Mouse (Mus musculus) thymus, adult 18-20 months (tissue): Measurements from ENCODE around the gene Unkl.
A peak's percentile ranks its signal among the peaks of the same experiment; 100 is the strongest.
"Not testable (repeated sequence)": the region's sequence is repeated elsewhere in the genome, so short reads cannot be mapped to it uniquely, and the experiment has no call there.

Source experiments
- DNase-seq, 2 experiments: peaks; one replicate each; pipeline ENCODE4 v3.0.0; 2022; ENCODE audit warnings: mixed read lengths in 2 of 2

The Unkl gene

GRCm38 (mm10) chr17:25220746-25221145 lies 32.5 kb downstream of the Unkl start:
- DNase-seq, result no peak

DNA sequence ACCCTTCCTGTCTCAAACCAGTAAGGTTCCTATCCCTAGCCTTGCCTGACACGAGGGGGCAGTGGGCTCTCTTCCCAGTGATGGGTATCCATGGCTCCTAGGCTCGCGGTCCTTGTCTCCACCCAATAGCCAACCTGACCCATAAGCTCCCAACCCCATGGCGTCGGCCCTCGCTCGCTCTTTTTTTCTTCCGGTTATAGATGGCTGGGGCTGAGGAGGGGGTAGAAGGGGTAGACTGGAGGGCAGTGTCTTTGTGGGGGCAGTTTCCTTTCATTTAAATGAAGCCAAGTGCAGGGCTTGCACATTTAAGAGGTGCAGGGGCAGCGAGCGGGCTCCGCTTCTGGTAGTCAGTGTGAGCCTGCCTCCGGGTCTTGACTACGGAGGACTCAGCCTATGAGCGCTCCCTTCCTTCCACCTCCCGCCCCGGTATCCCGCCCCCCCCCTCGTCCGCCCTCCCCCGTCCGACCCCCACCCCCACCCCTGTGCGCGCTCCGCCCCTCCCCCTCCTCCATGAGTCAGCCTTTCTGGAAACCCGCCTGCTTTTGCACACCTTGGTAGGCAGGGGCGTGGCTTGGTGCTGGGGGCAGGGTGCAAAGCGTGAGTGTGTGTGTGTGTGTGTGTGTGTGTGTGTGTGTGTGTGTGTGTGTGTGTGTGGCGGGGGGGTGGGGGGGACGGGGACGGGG lies 33.8 kb downstream of the Unkl start:
- peak; percentile 66 to 76 for DNase-seq

DNA sequence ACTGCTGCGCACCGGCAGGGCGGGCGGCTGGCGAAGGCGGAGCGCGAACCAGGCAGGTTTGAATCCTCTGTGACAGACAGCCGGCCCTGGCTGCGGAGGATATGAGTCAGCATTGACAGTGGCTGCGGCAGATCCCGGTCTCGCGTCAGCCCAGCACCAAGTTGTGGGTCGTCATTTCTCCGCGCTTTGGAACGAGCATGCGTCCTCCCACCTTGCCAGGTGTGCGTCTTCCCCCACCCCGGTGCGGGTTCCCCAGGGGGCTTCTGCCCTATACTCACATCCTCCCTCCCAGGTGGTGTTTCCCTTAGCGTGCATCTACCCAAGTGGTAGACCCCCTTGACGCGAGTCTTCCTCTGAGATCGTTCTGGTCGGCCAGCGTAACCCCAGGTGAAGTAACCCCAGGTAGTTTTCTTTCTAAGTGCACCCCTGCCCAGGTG lies 34.3 kb downstream of the Unkl start:
- DNase-seq, result peak; percentile 49 to 65

DNA sequence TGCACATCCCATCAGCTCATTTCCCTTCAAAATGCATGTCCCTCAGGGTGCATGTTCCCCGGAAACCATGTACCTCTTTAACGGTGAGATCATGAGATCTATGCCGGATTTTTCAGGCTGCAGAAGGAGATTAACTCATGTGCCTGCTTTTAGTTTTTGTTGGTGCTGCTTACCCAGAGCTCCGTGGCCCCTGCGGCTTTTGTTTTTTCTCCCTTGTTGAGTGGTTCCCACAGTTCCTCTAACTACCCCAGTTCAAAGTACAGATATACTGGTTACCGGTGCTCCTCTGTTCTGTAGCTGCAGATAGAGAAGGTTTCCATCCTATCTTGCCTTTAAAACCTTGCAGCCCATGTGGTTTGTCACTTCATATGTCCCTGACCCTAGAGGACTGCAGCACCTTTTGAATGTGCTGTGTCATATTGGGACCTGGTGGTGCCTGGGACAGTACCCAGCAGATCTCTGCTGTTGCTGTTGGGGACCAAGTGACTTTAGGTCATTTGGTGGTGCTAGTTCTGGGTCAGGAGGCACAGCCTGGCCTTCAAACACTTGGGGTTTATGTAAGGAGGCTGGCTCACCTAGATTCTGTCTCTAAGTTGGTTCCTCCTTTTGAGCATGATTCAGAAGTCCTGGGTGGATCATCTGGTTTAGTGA lies 34.9 kb downstream of the Unkl start:
- DNase-seq, result no peak

DNA sequence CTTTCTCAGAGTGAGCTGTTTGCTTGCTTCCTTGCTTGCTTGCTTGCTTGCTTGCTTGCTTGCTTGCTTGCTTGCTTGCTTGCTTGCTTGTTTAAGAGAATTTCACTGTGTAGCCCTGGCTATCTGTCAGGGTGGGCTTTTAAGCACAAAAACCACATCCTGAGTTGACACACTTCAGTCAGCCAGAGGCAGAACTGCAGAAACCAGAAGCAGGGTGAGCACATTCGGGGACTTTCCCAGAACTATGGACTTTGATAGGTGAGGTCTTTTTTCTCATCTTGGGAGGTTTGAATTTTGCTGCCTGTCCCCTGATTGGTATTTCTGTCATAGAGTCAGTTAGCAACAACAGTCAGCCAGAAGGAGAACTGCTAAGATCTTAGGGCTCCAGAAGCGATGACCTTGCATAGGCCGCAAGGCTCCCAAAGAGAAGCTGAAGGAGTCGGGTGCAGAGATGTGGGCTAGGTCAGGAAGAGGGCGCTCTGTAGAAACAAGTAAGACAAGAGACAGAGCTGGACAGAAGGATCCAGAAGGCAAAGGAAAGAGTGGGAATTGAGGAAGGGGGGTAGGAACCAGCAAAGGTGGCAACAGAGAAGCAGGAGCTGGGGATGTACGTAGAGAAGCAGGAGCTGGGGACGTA lies 36.5 kb downstream of the Unkl start:
- DNase-seq, result peak in 1 of 2 experiments; percentile 59

DNA sequence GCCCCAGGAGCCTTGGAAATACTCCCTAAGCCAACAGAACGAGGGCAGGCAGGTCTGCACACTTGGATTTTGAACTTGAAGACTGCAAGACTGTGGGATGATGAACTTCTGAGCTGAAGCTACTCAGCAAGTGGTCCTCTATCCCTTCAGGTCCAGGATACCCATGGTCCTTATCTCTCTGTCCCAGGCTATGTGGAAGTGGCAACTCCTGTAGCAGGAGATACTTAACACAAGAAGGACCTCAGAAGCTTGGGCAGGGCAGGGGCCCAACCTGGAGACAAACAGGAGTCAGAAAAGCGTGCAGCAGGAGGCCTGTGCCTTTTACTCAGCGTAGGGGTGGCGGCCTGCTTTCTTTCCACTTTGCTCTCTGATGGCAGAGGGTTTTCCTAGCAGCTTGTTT lies 37.5 kb downstream of the Unkl start:
- DNase-seq, result no peak

DNA sequence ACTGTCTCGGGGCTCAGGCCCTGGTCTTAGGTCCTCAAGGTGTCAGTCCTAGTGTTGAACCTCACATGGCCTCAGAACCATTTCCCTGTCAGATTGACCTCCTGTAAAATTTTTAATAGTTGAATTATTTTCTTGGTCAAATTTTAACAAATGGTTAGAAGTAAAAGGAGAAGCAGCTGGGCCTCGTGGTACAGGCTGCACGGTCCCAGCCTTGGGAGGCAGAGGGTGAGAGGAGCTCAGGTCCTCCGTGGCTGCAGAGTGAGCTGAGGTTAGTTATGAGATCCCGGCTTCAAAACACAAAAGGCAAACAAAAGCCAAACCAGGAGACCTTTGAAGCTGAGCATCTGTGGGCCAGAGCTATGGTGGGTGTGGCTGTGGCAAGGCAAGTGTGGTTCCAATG lies 39.8 kb downstream of the Unkl start:
- no peak for DNase-seq

- not testable (repeated sequence) for DNase-seq
These were observed 41.9 kb downstream of the Unkl start for GRCm38 (mm10) chr17:25230014-25230655.

DNA sequence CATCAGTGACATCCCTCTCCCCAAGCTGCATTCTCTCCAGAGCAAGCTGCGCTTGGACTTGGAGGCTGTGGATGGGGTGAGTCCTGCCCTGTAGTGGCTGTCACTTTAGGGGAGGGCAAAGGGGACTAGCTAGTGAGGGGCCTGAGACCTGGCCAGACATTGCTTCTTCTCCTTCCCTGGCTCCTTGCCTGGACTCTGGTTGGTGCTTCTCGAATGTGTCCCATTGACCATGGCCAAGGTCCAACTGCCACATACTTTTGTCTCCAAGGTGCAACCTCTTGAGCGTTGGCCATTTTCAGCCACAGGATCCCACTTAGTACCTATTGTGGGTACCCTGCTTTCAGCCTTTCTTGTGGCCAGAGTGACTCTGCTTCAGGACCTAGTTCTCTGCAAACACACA lies 42.5 kb downstream of the Unkl start:
- no peak for DNase-seq

- DNase-seq, result not testable (repeated sequence)
These were observed 43.4 kb downstream of the Unkl start for GRCm38 (mm10) chr17:25231621-25232020.

DNA sequence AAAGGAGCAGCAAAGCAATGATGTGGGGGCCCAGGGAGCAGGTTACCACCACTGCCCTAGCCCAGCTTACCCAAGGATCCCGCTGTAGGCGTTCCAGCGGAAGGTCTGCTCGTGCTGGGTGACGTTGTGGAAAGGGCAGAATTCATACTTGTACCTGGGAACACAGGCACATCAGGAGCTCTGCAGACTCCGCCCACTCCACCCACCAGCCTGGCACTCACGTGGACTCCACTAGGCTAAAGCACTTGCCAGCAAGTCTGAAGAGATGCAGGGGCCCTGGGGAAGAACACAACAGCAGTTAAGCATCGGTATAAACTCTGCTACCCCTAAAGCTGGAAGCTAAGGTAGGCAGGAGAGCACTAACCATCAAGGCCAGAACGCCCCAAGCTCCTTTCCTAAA lies 47.4 kb downstream of the Unkl start:
- no peak for DNase-seq

DNA sequence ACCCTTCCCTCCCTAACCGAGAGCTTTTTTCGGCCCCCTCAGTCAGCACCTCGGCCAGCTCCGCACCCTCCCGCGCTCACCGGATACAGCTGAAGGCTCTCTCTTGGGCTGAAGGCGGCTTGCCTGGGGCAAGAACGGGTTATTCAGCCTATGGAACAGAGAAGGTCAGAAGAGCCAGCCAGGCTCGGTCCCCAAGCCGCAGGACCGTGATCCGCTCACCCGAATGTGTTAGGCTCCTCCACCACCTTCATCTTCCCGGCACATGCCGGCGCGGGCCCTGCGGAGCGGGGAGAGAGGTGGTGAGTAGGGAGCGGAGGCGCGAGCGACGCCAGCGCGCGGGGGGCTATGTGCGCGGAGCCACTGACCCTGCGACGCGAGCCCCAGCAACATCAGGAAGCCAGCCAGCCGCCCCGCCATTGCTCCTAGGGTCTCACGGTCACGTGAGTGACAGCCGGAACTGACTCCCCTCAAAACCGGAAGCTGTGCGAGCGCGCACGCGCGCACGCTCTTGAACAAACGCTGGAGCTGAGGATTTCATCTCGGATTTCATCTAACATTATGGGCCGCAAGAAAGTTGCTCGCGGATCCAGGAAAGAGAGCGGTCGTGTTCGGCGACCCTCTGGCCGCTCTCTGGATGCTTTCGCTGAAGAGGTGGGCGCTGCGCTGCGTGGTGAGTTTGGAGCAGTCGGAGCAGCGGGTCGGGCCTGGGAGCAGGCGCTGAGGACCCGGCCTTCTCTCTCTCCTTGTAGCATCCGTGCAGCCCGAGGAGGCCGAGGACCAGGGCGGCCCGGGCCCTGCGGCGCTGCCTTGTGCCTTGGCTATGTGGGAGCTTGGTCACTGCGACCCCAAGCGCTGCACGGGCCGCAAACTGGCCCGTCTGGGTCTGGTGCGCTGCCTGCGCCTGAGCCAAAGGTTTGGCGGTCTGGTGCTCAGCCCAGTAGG lies 51.8 kb downstream of the Unkl start, which contains the start of the genes Gnptg and Tsr3:
Gene Gnptg, minus strand, starts transcription at position 430 of the 942 bp plus-strand sequence.
Gene Tsr3, plus strand, starts transcription at position 476 of the 942 bp plus-strand sequence.
- peak; percentile 77 to 83 for DNase-seq

DNA sequence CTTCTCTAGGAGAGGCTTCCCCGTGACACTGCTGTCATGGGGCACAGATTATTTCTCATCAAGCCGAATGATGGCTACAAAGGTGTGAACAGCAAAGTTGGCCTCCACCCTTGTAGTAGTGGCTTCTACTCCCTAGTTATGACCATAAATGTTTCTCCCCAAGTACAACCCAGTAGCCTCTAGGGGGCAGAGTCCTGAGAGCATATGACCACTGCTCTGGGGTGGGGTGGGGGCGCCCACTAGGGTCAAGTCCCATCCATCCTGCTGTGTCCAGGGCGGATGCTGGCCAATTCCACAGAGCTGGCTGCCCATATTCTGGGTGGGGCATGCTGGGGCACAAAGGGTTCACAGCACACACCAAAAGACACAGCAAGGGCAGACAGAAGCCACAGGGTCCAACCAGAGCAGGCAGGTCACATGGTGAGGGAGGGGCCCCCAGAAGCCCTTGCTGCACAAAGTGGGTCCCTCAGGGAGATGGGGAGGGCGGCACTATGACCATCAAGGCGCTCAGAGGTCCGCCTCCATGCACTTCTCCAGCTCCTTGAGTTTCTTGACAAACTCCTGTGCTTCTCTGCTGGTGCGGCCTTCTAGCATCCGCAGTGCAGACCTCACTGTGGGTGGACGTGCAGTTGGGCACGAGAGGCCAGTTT lies 55.1 kb downstream of the Unkl start:
- DNase-seq, result no peak

- no peak for DNase-seq
These were observed 56.0 kb downstream of the Unkl start for GRCm38 (mm10) chr17:25244239-25244638.

DNA sequence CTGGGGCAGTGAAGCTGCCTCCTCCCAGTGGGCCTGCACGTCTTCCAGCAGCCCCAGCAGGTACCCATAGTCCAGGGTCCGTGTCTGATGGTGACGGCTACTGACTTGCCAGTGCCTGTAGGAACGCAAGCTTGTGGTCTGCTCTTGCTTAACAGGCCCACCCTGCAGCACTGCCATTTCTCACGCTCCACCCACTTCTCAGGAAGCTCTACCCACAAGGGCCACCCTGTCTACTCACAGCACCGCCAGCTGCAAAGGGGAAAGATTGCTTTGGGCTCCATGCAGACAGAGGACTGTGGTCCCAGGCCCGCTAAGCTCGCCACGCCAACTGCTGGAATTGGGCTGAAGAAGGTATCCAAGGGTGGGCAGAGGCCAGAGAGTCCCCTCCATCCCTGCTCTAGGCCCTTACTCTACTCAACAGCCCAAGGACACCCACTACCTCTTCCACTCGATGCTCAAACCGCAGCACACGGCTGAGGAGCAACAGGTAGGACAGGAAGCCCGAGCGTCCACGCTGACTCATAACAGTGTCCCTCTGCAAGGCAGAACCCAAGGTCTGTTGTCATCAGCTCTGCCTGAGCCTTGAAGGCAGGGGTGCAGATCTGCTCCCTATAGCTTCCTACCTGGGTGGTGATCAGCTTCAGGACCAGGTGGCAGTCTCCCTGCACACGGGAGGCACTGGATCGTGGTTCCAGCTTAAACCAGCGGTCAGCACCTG lies 60.0 kb downstream of the Unkl start:
- no peak for DNase-seq

DNA sequence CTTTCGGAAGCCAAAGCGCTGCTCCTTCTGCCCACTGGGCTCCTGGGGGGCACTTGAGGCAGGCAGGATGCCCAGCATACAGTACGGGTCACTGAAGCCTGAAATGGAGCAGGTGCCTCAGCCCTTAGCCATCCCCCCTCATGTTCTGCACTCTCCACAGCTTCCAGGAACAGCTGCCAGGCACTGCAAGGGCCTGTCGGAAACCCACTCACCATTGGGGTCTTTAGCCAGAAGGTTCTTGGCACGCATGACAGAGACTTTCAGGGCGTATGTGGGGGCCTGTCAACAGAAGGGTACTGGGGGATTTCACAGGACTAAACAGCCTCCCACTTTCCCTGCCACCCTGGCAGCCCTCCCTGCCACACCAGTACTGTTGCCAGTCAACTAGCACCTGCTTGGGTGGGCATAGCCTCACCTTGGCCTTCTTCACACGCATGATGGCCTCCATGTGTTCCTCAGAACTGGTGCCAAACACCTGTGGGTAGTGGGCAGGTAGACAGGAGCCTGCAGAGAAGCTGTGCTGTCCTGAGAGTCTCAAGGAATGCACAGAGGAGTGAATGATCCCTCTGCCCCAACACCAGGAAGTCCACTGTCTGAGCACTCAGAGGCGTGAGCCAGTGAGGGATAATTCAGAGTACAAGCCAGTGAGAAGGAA lies 62.1 kb downstream of the Unkl start:
- DNase-seq, result no peak

DNA sequence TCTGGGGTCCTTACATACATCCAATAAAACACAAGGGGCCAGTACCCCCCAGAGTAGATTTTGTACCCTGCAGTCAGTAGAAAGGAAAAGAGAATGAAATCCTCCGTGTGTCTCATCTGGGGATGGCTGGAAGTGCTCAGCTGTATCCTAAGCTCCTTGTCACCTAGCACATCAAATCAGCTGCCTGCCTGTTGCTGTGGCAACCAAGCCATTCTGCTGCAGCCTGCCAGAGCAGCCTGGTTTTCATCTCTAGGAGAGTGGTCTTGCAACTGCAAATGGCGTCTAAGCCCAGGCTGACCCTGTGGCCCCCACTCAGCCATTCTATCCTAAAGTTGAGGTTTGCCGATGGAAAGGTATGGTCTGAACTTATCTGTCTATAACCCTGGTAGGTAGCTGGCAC lies 64.4 kb downstream of the Unkl start:
- DNase-seq, result no peak

DNA sequence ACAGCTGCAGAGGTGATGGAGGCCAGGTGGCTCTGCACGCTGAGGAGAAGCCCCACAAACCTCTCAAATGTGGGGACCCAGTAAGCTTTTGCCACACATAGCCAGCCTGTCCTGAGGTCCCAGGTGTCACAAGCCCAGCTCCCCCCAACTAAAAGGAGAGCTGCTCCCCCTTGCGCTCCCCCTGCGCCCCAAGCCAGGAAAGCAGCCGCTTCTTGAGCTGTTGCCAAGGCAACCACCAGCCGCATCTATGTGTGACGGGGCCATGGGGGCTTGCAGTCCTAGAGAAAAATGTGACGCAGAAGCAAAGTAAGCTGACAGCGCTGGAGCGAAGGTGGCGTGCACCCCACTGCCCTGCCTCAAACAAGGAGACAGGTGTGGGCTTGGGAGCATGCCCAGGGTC lies 65.6 kb downstream of the Unkl start:
- DNase-seq, result peak; percentile 56 to 62

- no peak for DNase-seq
These were observed 66.9 kb downstream of the Unkl start for GRCm38 (mm10) chr17:25255110-25255509.

DNA sequence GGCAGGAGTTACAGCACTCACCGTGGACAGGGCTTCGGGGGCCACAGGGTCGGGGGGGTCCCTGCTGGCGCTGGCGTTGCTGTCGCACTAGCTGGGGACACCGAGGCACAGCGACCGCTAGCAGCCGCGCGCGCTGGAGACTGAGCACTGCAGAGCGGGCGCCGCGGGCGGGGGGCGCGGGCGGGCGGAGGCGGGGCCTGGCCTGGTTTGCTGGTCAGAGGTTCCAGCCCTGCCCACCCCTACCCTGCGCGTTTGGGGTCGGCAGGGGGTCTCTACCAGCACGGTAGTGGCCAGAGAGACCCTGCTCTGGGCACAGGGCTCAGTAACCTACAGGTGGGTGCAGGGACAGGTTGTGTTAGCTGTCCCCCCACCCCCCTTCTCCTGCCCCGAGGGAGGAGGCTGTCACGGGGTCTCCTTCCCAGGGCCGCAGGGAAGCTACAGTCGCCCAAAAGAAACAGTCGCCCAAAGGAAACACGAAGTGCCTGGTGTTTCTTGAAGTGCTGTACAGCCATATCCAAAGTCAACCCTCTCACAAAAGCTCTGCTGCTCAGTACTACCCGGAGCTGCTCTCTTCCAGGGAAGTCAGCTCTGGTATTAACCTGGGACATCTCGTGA lies 68.0 kb downstream of the Unkl start, which contains the start of gene Baiap3:
Gene Baiap3, minus strand, starts transcription at position 225 of the 615 bp plus-strand sequence.
- no peak for DNase-seq
